Mouse (Mus musculus): ENCODE measurements around the gene Rap1a.

DNA sequence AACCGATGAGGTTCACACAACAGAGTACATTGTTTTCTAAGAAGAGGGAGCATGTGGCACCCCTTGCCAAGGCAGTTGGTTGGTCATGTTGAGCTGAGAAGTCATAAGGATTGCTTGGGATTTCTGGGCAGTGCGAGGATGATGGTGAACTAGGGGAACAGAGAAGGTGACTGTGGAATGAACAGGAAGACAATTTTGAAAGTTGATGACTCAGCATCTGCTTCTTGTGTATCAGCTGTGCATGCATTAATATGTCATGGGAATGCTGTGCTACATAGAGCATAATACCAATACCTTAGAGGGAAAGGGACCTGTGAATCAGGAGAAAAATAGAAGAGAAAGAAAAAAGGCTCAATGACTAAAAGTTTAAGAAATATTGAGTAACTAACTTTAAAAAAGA, 10.0 kb upstream of the Rap1a start:
- TF ChIP-seq CTCF (IDR thresholded peaks at IDR 0.05; ENCODE audit: low read depth, low read length) (no peak), POLR2A (IDR thresholded peaks at IDR 0.05; ENCODE audit: borderline replicate concordance, low read depth, low read length) (no peak)
